Mouse (Mus musculus) neural tube, embryonic 15.5 days (tissue): ENCODE measurements around the gene Atxn7l3. TPM values are rescaled to one million over a fixed set of nuclear protein-coding genes. Genes with fewer than 3 reads are reported as not detected.

Experiments used
- ATAC-seq: fragments of 200-750 bp; cut with Nextera tagmentation; 2 replicates; pipeline ENCODE4 v1.8.0; 2017; ENCODE audit warnings: mild to moderate bottlenecking, moderate TSS enrichment, moderate library complexity; ENCODE audit not compliant: low FRiP score
- H3K27ac ChIP-seq: fragments of 300-500 bp; sonication (generic); replicated peaks from 2 replicates; pipeline ENCODE4 v1.5.1; 2015; ENCODE audit warnings: mild to moderate bottlenecking, inconsistent platforms
- H3K27me3 ChIP-seq: fragments of 300-500 bp; sonication (generic); replicated peaks from 2 replicates; pipeline ENCODE4 v1.6.1; 2015; ENCODE audit warnings: inconsistent platforms
- H3K36me3 ChIP-seq: fragments of 300-500 bp; sonication (generic); 2 replicates; pipeline ENCODE4 v1.6.1; 2015; ENCODE audit warnings: inconsistent platforms
- H3K4me1 ChIP-seq: fragments of 300-500 bp; sonication (generic); 2 replicates; pipeline ENCODE4 v1.6.1; 2015; ENCODE audit warnings: inconsistent platforms
- H3K4me2 ChIP-seq: fragments of 300-500 bp; sonication (generic); 2 replicates; pipeline ENCODE4 v1.6.1; 2015; ENCODE audit warnings: inconsistent platforms, mild to moderate bottlenecking, moderate library complexity
- H3K4me3 ChIP-seq: fragments of 300-500 bp; sonication (generic); replicated peaks from 2 replicates; pipeline ENCODE4 v1.5.1; 2015; ENCODE audit warnings: mild to moderate bottlenecking, inconsistent platforms
- H3K9ac ChIP-seq: fragments of 300-500 bp; sonication (generic); replicated peaks from 2 replicates; pipeline ENCODE4 v1.6.1; 2015; ENCODE audit warnings: mild to moderate bottlenecking, inconsistent platforms
- H3K9me3 ChIP-seq: fragments of 300-500 bp; sonication (generic); replicated peaks from 2 replicates; pipeline ENCODE4 v1.6.1; 2016; ENCODE audit warnings: inconsistent platforms
- WGBS: fragments of 180-500 bp; shearing (Covaris S2); methylation state at CpG from one replicate; pipeline ENCODE4 v1.1.7; 2015; ENCODE audit warnings: mixed read lengths; 5-methylcytosine and 5-hydroxymethylcytosine counted together
- polyA plus RNA-seq: library from polyadenylated mRNA; unstranded; fragments of >200 nt; fragmentation: Nextera tagmentation; extraction: Ambion mirVana; gene quantifications from 2 replicates; pipeline ENCODE4 v1.2.1, GENCODE M21; 2015

Gene Atxn7l3
- polyA plus RNA-seq, 1 experiment from 2014 or later = 28.1 TPM

- Histone ChIP-seq H3K4me3 (no peak overlapping the region), H3K36me3 (peaks cover 52% of the 10 kb centered on the region), H3K9ac (no peak overlapping the region), H3K27ac (no peak overlapping the region), H3K4me1 (peaks cover 16% of the 10 kb centered on the region), H3K4me2 (no peak overlapping the region), H3K9me3 (no peaks in the 10 kb centered on the region), H3K27me3 (no peaks in the 10 kb centered on the region)
- ATAC-seq = no peak
- 87% methylated on average over 9 of the region's 9 CpGs for WGBS
These were observed 11.7 kb upstream of the Atxn7l3 start for GRCm38 (mm10) chr11:102308104-102308503.

- no peak for ATAC-seq
- no peaks in the 10 kb centered on the region for H3K9me3 ChIP-seq
- no peaks in the 10 kb centered on the region for H3K27me3 ChIP-seq
- peaks cover 34% of the 10 kb centered on the region for H3K36me3 ChIP-seq
- no peak overlapping the region for H3K4me3 ChIP-seq
- H3K9ac ChIP-seq = no peak overlapping the region
- H3K4me1 ChIP-seq = peaks cover 16% of the 10 kb centered on the region
- no peak overlapping the region for H3K27ac ChIP-seq
- 65% methylated on average over 3 of the region's 3 CpGs for WGBS
- H3K4me2 ChIP-seq = no peak overlapping the region
These were observed 8.9 kb upstream of the Atxn7l3 start for GRCm38 (mm10) chr11:102305359-102305758.

GRCm38 (mm10) chr11:102304141-102304540, 7.7 kb upstream of the Atxn7l3 start:
- no peak overlapping the region for H3K4me3 ChIP-seq
- no peaks in the 10 kb centered on the region for H3K27me3 ChIP-seq
- no peaks in the 10 kb centered on the region for H3K9me3 ChIP-seq
- no peak overlapping the region for H3K4me2 ChIP-seq
- peaks cover 6% of the 10 kb centered on the region for H3K4me1 ChIP-seq
- H3K9ac ChIP-seq = no peak overlapping the region
- no peak for ATAC-seq
- peaks cover 24% of the 10 kb centered on the region for H3K36me3 ChIP-seq
- no peak overlapping the region for H3K27ac ChIP-seq
- WGBS = 45% methylated on average over 2 of the region's 2 CpGs

DNA sequence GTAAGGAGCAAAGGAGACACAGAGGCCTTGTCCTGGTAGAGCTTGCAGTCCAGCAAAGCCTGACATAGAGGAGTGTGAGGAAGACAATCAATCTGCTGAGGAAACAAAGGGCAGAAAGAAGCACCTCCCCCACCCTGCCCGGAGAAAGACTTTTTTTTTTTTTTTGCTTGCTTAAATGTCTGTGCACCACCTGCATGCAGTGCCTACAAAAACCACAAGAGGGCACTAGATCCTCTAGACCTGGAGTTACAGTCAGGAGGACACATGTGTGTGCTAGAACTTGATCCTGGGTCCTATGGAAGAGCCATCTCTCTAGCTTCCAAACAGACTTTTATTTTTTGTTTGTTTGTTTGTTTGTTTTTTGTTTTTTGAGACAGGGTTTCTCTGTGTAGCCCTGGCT, 3.4 kb upstream of the Atxn7l3 start:
- no peaks in the 10 kb centered on the region for H3K36me3 ChIP-seq
- WGBS = 5% methylated on average over 1 of the region's 1 CpGs
- peaks cover 18% of the 10 kb centered on the region for H3K4me1 ChIP-seq

GRCm38 (mm10) chr11:102297577-102298556, 1.4 kb upstream of the Atxn7l3 start:
- WGBS = 27% methylated on average over 27 of the region's 27 CpGs
- peaks cover 10% of the 10 kb centered on the region for H3K36me3 ChIP-seq
- peak; percentile 23 for ATAC-seq
- H3K9me3 ChIP-seq = no peaks in the 10 kb centered on the region
- H3K9ac ChIP-seq = peak overlapping the region; percentile 51
- H3K4me3 ChIP-seq = peak overlapping the region; percentile 85
- H3K4me1 ChIP-seq = peaks cover 30% of the 10 kb centered on the region
- H3K27ac ChIP-seq = peak overlapping the region; percentile 99
- peak overlapping the region; percentile 71 for H3K4me2 ChIP-seq
- no peaks in the 10 kb centered on the region for H3K27me3 ChIP-seq

More for the DNA sequence above, 3.4 kb upstream of the Atxn7l3 start:
- Histone ChIP-seq H3K4me2 (no peak overlapping the region), H3K9me3 (no peaks in the 10 kb centered on the region), H3K27ac (no peak overlapping the region), H3K4me3 (no peak overlapping the region), H3K9ac (no peak overlapping the region), H3K27me3 (no peaks in the 10 kb centered on the region)
- ATAC-seq = no peak

- peak overlapping the region; percentile 85 for H3K9ac ChIP-seq
- H3K27me3 ChIP-seq = no peaks in the 10 kb centered on the region
- peak overlapping the region; percentile 85 for H3K4me3 ChIP-seq
- peaks cover 30% of the 10 kb centered on the region for H3K4me1 ChIP-seq
- WGBS = 1% methylated on average over 58 of the region's 73 CpGs
- peaks cover 30% of the 10 kb centered on the region for H3K36me3 ChIP-seq
- H3K9me3 ChIP-seq = no peaks in the 10 kb centered on the region
- peak overlapping the region; percentile 99 for H3K27ac ChIP-seq
- peak overlapping the region; percentile 71 for H3K4me2 ChIP-seq
- ATAC-seq = peak; percentile 19
These were observed 596 bp downstream of the Atxn7l3 start for GRCm38 (mm10) chr11:102295598-102296471.

DNA sequence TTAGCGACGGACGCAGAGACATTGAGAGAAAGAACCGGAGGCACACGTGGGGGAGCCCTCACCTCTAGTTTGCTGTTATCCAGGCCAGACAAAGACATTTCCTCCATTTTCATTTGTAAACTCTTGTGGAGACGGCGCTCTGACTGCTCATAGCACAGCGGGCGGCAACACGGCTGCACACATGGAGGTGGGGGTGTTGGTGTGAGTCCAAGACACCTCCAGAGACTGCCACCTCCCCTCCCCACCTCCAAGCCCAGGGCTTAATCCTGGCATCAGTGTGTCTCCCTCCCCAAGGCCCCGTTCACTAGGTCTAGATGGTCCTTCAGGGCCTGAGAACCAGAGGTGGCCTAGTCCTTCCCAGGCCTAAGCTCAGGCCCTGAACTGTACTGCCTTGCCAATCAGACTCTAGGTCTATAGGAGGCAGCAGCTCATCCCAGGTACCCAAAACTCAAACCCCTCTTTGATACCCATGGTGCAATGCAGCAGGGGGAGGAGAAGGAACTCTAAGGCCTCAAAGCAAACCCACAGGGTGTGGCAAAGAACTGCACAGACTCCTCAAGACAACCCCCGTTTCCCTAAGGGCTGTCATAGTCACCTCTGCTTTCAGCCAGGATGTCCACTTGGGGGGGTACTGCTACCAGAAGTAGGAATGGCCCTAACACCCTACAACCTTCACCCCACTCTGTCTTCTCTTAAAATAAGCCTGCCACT, 1.4 kb downstream of the Atxn7l3 start:
- WGBS = 64% methylated on average over 12 of the region's 12 CpGs
- Histone ChIP-seq H3K9me3 (no peaks in the 10 kb centered on the region), H3K27ac (peak overlapping the region; percentile 99), H3K4me1 (peaks cover 30% of the 10 kb centered on the region), H3K36me3 (peaks cover 38% of the 10 kb centered on the region), H3K4me2 (peak overlapping the region; percentile 71), H3K9ac (peak overlapping the region; percentile 85), H3K27me3 (no peaks in the 10 kb centered on the region), H3K4me3 (peak overlapping the region; percentile 85)
- no peak for ATAC-seq

GRCm38 (mm10) chr11:102294416-102294815, 2.0 kb downstream of the Atxn7l3 start:
- Histone ChIP-seq H3K4me3 (peak overlapping the region; percentile 85), H3K9me3 (no peaks in the 10 kb centered on the region), H3K4me2 (peak overlapping the region; percentile 71), H3K27me3 (no peaks in the 10 kb centered on the region), H3K4me1 (peaks cover 34% of the 10 kb centered on the region), H3K36me3 (peaks cover 43% of the 10 kb centered on the region), H3K9ac (peak overlapping the region; percentile 85), H3K27ac (peak overlapping the region; percentile 99)
- 77% methylated on average over 5 of the region's 5 CpGs for WGBS
- ATAC-seq = no peak

GRCm38 (mm10) chr11:102293971-102294370, 2.5 kb downstream of the Atxn7l3 start:
- H3K36me3 ChIP-seq = peaks cover 43% of the 10 kb centered on the region
- H3K9ac ChIP-seq = no peak overlapping the region

DNA sequence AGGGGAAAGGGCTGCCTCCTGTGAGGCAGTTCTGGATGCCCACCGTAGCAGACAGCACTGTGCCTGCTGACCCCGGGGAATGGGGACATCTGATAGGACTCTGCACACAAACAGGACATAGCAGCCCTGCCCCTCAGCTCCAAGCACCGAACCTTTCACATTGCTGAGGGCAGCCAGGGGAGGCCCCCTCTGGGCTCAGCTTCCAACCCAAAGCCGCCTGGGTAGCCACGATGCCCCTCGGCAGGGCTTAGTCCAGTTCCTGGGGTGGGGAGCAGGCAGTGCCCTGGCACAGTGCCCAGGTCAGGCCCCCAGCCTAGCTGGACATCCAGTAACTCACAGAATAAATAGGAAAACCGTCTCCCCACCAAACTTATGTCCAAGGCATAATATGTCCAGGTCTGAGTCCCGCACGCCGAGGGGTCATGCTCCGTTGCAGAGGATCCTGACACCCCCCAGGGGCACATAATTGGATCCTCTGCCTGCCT, 5.3 kb downstream of the Atxn7l3 start:
- Histone ChIP-seq H3K9ac (no peak overlapping the region), H3K4me2 (no peak overlapping the region), H3K27ac (no peak overlapping the region), H3K4me1 (peaks cover 48% of the 10 kb centered on the region), H3K36me3 (peaks cover 61% of the 10 kb centered on the region), H3K9me3 (no peaks in the 10 kb centered on the region), H3K27me3 (no peaks in the 10 kb centered on the region), H3K4me3 (no peak overlapping the region)
- 89% methylated on average over 11 of the region's 11 CpGs for WGBS
- no peak for ATAC-seq

More at GRCm38 (mm10) chr11:102293971-102294370, 2.5 kb downstream of the Atxn7l3 start:
- ATAC-seq = no peak
- no peak overlapping the region for H3K27ac ChIP-seq
- H3K4me3 ChIP-seq = no peak overlapping the region
- 0 out of 2 replicates have a peak overlapping the region, but pooled peaks have one; percentile 71 for H3K4me2 ChIP-seq
- H3K27me3 ChIP-seq = no peaks in the 10 kb centered on the region
- peaks cover 38% of the 10 kb centered on the region for H3K4me1 ChIP-seq
- H3K9me3 ChIP-seq = no peaks in the 10 kb centered on the region
- WGBS = 94% methylated on average over 13 of the region's 13 CpGs

GRCm38 (mm10) chr11:102290141-102290540, 6.3 kb downstream of the Atxn7l3 start:
- WGBS = 89% methylated on average over 4 of the region's 4 CpGs
- no peaks in the 10 kb centered on the region for H3K9me3 ChIP-seq
- no peak for ATAC-seq
- no peak overlapping the region for H3K9ac ChIP-seq
- H3K4me3 ChIP-seq = no peak overlapping the region
- no peaks in the 10 kb centered on the region for H3K27me3 ChIP-seq
- H3K4me1 ChIP-seq = peaks cover 50% of the 10 kb centered on the region
- no peak overlapping the region for H3K27ac ChIP-seq
- H3K4me2 ChIP-seq = no peak overlapping the region
- H3K36me3 ChIP-seq = peaks cover 61% of the 10 kb centered on the region
